Mouse (Mus musculus) CD8-positive naive resting alpha-beta T cell, adult 2 months (primary cell): ENCODE measurements around the gene Nphs1.
A peak's percentile ranks its signal among the peaks of the same experiment; 100 is the strongest.
"Not testable (repeated sequence)": the region's sequence is repeated elsewhere in the genome, so short reads cannot be mapped to it uniquely, and the experiment has no call there.

ENCODE experiments used
- DNase-seq, 2 experiments: peaks; one replicate each; pipeline ENCODE4 v3.0.0; 2022; ENCODE audit warnings: low read depth in 2 of 2, low spot score in 2 of 2

Nphs1 gene

DNA sequence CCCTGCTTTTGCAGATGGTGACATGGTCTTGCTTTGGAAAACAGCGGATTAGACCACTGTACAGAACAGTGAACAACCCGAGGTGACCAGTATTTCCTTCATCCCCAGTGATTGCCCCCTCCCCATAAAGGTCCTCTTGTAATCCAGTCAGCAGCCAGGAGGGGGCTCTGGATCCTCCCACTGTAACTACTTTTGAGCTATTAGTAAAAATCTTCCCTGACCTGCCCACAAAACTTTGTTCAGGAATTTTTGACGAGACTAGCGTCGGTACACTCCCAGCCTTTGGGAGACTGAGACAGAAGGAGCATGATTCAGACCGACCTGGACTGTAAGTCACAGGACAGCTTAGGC is 32.8 kb downstream of the Nphs1 start:
- no peak for DNase-seq

DNA sequence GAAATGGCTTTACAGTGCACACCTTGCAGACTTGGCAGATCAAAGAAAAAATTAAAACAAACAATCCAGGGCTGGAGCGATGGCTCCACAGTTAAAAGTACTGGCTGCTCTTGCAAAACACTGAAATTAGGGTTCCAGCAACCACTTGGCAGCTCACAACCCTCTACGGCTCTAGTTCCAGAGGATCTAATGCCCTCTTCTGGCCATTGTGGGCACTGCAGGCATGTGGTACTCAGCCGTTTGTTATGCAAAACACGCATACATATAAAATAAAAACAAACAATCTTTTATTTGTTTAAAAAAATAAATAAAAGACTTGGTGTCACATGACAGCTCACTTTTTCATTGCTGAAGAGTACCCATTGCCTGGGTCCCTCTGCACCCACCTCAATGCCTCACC is 34.6 kb downstream of the Nphs1 start:
- peak; percentile 68 to 76 for DNase-seq

DNA sequence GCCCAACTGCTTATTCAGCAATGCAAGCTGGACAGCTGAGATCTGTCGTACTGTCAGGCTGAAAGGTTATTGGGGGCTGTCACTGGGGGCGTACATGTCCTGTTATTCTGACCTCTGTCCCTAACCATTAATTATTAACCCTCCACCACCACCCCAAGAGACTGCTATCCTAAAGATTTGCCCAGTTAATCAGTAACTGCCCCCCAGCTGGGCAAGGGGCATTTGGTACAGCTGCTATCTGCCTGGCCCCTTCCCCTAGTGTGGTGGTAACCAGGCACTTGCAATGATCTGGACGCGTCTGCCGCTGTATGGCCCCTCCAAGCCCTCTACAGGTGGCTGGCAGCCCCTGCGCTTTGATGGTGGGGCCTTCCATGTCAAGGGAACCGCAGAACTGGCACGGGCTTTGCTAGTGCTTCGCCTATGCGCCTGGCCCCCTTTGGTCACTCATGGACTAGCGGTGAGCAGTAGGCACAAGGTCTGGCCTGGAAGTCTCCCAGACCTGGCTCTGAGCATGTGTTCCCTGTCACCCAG is 35.4 kb downstream of the Nphs1 start, which contains the start of gene Prodh2:
TSS of gene Prodh2 (plus strand) at position 222 of the 531 bp plus-strand sequence.
- no peak for DNase-seq

DNA sequence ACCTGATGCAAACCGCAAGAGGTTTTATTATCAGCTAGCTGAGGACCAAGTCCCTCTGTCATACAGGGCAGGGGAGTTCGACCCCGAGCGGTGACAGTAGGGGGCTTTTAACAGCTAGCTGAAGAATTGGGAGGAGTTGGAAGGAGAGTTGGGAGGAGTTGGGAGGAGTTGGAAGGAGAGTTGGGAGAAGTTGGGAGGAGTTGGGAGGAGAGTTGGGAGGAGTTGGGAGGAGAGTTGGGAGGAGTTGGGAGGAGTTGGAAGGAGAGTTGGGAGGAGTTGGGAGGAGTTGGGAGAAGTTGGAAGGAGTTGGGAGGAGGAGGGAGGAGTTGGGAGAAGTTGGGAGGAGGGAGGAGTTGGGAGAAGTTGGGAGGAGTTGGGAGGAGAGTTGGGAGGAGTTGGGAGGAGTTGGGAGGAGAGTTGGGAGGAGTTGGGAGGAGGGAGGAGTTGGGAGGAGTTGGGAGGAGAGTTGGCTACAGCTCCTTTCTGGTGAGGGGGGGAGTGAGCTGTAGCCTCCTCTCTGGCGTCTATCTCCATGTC is 37.5 kb downstream of the Nphs1 start:
- DNase-seq: not testable (repeated sequence)

DNA sequence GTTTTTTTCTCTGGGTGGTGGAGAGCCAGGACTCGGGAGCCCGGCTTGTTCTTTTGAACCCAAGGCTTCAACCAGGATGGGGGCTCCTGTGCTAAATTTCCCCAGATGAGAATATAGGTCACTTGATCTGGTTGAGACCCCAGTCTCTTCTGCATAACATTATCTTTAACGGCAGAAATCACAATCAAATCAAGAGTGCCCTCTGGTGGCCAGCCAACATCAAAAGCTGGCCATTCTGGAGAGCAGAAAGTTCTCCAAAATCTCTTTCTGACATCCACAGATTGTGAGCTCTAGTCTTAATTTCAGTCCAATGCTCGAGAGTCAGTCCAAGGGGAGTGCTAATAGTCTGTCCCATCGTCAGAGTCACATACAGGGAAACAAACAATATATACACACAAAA is 43.0 kb downstream of the Nphs1 start:
- peak in 1 of 2 experiments; percentile 15 for DNase-seq

DNA sequence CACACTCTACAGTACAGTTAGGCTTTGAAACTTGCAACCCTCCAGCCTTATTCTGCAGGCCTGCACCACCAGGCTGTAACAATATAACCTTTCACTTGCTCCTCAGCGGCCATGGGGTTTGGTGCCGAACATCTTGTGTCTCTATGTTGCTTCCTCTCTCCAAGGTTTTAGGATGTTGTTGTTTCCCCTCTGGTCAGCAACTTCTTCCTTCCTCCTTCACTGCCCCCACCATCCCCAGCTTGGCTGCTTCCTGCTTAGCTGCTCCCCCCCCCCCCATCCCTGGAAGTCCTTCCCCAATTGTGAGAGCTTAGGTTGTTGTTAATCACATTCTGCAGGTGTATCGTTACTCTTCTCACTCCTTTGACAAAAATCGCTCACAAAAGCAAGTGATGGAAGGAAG is 49.9 kb downstream of the Nphs1 start:
- no peak for DNase-seq

DNA sequence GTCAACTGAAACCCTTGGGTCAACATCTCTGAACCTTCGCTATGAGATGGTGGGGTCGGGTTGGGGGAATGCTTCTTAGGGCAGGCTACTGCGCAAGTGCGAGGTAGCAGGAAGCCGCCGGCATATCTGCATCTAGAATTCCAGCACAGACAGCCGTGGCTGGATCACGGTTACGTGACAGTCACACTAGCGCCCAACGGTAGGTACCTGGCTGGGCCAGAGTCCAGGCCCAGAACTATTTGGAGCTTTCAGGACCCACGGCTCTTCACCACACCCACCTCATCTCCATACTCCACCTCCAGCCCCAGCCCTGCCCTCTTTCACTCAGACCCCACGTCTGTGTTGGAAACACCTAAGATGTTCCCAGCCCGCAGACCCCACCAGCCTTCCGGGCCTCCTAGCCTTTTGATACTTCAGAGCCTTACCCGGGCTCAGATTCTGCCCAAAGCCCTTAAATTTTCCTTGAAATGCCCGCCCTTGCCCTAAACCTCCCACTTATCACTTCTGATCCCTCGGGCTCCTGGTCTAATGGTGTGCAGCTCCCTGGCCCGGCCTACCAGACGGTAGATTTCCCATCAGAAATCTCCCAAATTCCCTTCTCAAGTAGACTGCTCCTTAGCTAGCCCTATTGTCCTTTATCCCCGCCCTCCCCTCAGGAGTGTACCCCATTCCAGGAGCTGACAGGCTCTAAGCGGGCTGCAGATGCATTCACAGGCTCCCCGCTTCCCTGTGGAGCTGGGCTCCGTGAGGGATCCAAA is 57.1 kb downstream of the Nphs1 start:
- no peak for DNase-seq

DNA sequence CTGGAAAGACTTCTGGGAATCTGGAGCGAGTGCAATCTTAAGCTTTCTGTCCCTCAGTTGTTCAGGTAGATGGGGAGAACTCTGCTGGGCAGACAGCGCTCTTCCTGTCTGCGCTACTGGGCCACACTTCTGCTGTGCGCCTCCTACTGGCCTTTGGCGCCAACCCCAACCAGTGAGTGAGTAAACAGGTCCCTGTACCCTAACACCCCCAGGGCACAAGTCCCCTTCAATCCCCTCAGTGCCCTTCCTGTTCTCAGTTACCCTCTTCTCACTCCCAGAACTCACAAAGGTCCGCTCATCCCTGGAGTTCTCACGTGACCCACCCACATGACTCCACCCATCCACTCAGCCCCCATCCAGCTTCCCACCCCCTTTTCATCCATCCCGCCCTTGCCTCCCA is 60.2 kb downstream of the Nphs1 start:
- no peak for DNase-seq

DNA sequence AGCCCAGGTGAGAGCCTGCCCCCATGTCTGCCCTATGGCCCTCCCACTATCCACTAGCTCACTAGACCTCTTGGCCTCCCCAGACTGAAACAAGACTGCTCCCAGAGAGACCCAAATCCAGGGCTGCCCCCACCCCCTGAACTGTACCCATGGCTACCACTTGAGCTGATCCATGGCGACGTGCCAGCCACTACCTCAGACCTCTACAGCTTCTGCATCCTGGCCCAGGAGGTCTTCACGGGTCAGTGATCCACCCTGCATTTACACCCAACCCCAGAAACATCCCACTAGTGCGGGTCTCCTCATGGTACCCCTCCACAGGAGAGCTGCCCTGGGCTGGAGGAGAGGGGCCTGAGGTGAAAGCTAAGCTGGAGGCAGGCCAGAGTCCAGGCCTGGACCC is 62.3 kb downstream of the Nphs1 start:
- no peak for DNase-seq

DNA sequence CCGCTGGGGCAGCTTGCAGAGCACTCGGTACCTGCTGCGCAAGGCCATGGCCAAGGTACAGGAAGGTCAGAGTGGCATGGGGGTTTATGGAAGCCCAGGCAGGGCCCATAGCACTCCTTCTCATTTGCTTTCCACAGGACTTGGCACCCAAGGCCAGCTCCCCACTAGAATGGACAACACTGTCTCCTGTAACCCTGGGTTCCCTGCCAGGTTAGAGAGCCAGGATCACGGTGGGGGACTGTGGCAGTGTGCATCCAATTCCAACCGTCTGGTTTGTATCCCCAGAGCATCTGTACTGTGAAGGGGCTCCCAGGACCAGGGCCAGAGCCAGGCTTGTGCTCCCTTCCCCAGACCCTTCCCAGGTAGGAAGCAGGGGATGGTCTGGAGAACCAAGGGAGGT is 62.7 kb downstream of the Nphs1 start:
- no peak for DNase-seq

DNA sequence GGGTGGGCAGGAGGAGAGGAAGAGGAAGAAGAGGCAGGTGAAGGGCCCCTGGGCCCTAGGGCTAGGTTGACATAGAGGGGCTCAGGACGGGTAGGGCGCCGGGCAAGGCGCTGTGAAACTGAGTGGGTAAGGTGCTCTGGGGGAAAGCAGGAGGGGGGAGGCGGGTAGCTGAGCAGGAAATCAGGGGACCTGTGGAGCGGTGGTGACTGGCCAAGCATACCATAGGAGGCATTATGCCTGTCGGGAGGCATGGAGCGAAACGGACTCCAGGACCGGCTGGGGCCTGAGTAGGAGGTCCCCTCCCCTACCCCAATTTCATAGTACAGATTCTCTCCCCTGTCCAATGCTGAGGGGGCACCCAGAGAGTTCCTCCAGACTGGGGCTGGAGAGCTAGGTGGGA is 64.8 kb downstream of the Nphs1 start:
- no peak for DNase-seq

DNA sequence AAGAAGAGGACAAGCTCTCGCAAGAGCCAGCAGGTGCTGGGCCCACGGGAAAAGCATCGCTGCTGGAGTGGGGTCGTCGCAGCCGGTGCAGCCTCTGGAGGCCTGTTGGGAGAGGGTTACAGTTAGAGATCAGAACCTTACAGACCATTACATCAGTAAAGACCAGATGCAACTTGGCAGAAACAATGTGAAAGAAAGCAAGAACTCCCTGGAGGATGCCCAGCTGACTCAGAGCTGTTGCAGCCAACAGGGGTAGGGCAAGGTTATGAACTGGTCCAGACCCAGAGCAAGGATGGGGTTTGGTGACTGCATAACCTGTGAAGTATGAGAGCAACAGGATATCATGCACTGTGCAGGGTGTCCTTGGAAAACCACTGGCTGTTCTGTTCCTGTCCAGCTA is 66.4 kb downstream of the Nphs1 start:
- DNase-seq: no peak

DNA sequence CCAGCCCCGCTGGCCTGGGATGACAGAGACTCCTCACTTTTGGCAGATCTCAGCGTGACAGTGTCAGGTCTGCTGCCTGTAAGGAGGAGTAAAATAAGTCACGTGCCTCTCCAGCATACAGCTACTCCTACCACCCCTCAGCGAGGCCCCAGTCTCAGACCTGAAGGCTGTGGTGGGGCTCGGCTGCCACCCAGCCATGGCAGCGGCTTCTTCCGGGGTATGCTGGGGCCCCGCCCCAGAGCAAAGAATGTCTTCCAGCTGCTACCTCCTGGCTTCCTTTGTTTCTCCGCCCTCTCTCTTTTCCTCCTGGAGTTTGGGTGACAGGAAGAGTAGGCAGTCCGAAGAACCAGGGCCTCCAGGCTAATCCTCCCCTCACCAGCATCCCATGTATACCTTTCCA is 67.8 kb downstream of the Nphs1 start:
- DNase-seq: no peak

DNA sequence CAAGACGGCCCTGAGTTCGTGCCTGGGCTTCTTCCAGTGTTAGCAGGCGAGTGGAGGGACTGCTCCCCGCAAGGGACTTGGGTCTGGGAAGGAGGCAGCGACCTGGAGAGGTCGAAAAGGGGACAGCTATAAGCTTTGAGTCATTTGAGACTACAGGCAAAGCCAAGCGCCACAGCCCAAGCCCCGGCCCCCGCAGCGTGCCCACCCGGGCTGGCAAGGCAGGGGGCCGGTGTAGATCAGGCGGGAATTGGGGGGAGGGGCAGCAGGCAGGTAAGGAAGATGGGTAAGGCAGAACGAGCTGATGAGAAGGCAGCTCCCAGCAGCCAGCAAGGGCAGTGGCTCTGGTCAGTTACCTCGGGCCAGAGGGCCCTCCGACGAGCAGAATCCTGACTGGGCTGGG is 68.3 kb downstream of the Nphs1 start:
- no peak for DNase-seq

DNA sequence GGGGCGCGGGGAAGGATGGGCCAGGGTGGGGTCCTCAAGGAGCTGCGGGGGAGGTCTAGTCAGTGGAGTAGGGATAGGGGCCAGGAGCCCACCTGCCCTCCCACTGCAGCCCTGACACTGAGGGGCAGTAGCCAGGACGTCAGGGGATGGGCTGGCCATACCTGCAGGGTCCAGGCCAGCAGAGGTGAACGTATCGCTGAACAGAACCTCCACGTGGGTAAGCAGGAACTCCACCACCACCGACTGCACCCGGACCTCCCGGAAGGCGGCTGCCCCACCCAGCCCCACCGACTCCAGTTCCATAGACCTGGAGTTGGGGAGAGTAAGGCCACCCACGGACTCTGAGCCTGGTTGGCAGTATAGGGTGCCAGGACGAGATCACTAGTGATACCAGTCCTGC is 68.9 kb downstream of the Nphs1 start:
- DNase-seq: no peak

DNA sequence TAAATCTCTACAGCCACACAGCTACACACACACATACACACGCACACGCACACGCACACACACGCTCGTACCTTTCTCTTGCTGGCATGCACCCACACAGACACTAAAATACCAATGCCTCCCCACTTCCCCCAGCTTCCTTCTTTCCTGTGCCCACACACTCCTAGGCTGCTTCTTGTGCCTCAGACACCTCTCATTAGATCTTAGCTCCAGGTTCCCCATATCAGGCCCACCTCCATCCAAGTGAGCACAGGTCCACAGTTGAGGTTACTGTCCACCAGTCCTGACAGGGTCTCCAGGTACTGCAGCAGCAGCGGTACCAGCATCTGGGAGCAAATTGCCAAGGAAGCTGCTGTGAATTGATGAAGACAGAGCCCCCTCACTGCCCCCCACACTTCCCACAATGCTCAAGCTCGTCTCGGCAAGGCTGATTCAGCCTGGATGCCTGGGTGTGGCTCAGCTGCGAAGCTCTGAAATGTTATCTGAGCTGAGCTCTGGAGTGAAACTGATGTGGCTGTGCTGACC is 73.2 kb downstream of the Nphs1 start:
- DNase-seq: no peak

DNA sequence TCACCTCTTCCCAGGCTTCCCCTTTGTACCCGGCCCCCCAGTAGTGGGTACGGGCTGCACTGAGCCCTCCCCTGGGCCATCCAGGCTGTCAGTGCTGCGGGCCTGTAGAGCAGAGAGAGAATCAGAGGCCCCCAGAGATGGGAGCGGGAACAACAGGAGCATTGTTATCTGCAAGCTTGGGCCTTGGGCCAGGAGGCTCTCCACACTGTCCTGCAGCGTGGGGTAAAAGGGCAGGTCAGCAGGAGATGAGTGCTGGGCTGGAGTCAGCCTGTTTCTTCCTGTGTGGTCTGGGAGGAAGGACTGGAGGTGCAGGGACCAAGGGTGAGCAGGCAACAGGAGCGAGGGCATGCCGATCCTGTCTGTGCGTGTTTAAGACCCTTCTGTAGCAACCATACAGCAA is 74.8 kb downstream of the Nphs1 start:
- no peak for DNase-seq

DNA sequence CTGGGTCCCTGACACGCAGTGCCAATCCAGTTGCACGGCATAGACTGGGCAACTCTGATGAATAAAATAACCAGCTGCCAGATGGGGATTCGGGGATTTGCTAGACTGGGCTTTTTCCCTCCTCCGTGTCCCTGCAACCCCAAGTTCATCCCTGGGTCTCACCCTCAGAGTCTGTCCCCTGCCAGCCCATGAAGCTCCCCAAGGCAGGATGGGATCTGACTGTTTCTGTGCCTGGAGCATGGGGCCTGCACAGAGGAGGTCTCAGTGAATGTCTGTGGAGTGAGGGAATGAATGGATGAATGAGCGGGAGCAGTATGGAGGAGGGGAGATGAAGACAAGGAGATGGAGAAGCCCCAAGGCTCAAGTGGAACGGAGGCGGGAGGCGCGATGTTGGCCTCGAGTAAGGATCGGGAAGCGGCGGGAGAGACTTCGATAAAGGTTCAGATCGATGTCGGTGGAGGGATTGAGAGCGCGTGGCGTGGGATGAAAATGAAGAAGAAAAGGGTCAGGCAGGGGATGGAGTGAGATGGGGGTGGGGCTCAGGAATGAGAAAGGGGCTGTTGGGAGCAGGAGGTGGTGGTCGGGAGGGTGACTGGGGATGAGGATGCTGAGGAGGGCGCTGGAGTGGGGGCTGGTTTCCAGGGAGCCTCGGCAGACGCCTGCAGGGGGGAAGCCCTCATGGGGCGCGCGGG is 76.0 kb downstream of the Nphs1 start:
- DNase-seq: no peak

DNA sequence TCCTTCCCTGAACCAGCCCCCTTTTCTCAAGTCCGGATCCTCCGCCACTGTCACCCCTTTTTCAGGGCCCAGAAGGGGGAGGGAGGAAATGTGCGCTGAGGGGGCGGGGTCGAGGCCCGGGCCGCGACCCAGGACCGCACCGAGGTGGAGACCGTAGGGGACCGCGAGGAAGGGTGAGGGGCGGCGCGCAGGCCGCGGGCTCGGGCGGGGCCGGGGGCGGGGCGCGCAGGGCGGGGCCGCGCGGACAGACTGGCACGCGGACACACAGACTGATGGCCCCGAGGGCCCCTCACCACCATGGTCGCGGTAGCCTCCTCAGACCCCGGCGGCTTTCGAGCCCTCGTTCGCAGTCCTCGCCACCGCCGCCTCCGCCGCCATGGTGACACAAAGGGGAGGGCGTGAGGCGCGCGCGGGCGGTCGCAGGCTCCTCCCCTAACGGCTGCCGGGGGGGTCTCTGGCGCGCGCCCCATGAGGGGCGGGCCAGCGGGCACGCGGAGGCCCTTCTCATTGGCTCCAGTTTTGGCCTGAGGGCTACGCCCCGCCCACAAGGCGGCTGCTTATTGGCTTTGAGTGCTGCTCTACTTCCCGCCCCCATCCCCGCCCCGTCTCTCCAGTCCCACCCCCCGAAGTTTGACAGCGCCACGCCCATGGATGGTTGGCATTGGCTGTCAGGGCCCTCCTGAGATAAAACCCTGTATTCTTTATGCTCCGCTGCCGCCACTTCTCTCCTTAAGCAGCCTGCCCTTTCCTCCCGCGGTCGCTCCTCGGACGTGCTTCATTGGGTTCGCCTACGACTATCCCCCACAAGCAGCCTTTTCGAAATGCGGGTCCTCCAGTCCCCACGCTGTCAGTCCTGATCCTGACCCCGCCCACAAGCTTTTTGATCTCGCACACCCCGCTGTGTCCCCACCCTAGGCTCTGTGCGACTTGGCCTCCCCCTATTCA is 76.8 kb downstream of the Nphs1 start, which contains the start of gene Arhgap33:
TSS of gene Arhgap33 (minus strand) at position 428 of the 945 bp plus-strand sequence.
- peak; percentile 85 to 90 for DNase-seq
